Mouse (Mus musculus) midbrain, embryonic 11.5 days (tissue): Measurements from ENCODE around the gene Nfatc3. TPM values are rescaled to one million over a fixed set of nuclear protein-coding genes. Genes with fewer than 3 reads are reported as not detected.

ENCODE experiments used
- ATAC-seq: fragments of 200-750 bp; cut with Nextera tagmentation; 2 replicates; pipeline ENCODE4 v1.8.0; 2017; ENCODE audit warnings: moderate TSS enrichment, moderate library complexity; ENCODE audit not compliant: low FRiP score
- DNase-seq: peaks from one replicate; pipeline ENCODE4 v3.0.0; 2015; ENCODE audit warnings: low spot score; ENCODE audit errors: missing footprints
- H3K27ac ChIP-seq: fragments of 300-500 bp; sonication (generic); 2 replicates; pipeline ENCODE4 v1.5.1; 2014; ENCODE audit warnings: low read depth, low read length
- H3K27me3 ChIP-seq: fragments of 300-500 bp; sonication (generic); 2 replicates; pipeline ENCODE4 v1.6.1; 2014; ENCODE audit warnings: mild to moderate bottlenecking, low read length, moderate library complexity, mixed read lengths; ENCODE audit not compliant: control insufficient read depth, insufficient read depth
- H3K36me3 ChIP-seq: fragments of 300-500 bp; sonication (generic); 2 replicates; pipeline ENCODE4 v1.6.1; 2014; ENCODE audit warnings: mild to moderate bottlenecking, low read length, moderate library complexity, mixed read lengths; ENCODE audit not compliant: control insufficient read depth, insufficient read depth
- H3K4me1 ChIP-seq: fragments of 300-500 bp; sonication (generic); 2 replicates; pipeline ENCODE4 v1.6.1; 2014; ENCODE audit warnings: low read length; ENCODE audit not compliant: control insufficient read depth, insufficient read depth
- H3K4me2 ChIP-seq: fragments of 300-500 bp; sonication (generic); 2 replicates; pipeline ENCODE4 v1.6.1; 2014; ENCODE audit warnings: mild to moderate bottlenecking, moderate library complexity
- H3K4me3 ChIP-seq: fragments of 300-500 bp; sonication (generic); 2 replicates; pipeline ENCODE4 v1.5.1; 2014; ENCODE audit warnings: low read depth, low read length
- H3K9ac ChIP-seq: fragments of 300-500 bp; sonication (generic); 2 replicates; pipeline ENCODE4 v1.6.1; 2014; ENCODE audit warnings: low read length
- H3K9me3 ChIP-seq: fragments of 300-500 bp; sonication (generic); 2 replicates; pipeline ENCODE4 v1.6.1; 2016; ENCODE audit warnings: low read length; ENCODE audit not compliant: control insufficient read depth
- WGBS: fragments of 180-500 bp; shearing (Covaris S2); extraction: QIAGEN DNeasy Blood & Tissue Kit; methylation state at CpG from one replicate; pipeline ENCODE4 v1.1.7; 2014; 5-methylcytosine and 5-hydroxymethylcytosine counted together
- polyA plus RNA-seq: library from polyadenylated mRNA; unstranded; fragments of >200 nt; fragmentation: Nextera tagmentation; extraction: Ambion mirVana; gene quantifications from 2 replicates; pipeline ENCODE4 v1.2.1, GENCODE M21; 2014

The Nfatc3 gene
- polyA plus RNA-seq, 1 experiment from 2014 or later: 3.9 TPM

GRCm38 (mm10) chr8:106038721-106039120 is 19.9 kb upstream of the Nfatc3 start:
- Histone ChIP-seq H3K9me3 (no peaks in the 10 kb centered on the region), H3K27ac (no peak overlapping the region), H3K27me3 (no peaks in the 10 kb centered on the region), H3K4me2 (no peak overlapping the region), H3K4me3 (no peak overlapping the region), H3K4me1 (no peaks in the 10 kb centered on the region), H3K36me3 (no peaks in the 10 kb centered on the region), H3K9ac (no peak overlapping the region)
- DNase-seq (no peak), ATAC-seq (no peak)
- WGBS: 94% methylated on average over 10 of the region's 10 CpGs

- ATAC-seq (no peak), DNase-seq (no peak)
- Histone ChIP-seq H3K36me3 (no peaks in the 10 kb centered on the region), H3K4me2 (no peak overlapping the region), H3K4me1 (no peaks in the 10 kb centered on the region), H3K27me3 (no peaks in the 10 kb centered on the region), H3K4me3 (no peak overlapping the region), H3K9me3 (no peaks in the 10 kb centered on the region), H3K27ac (no peak overlapping the region), H3K9ac (no peak overlapping the region)
- 86% methylated on average over 4 of the region's 4 CpGs for WGBS
Measured at GRCm38 (mm10) chr8:106039605-106040004, 19.0 kb upstream of the Nfatc3 start.

GRCm38 (mm10) chr8:106040218-106040617 is 18.4 kb upstream of the Nfatc3 start:
- Histone ChIP-seq H3K36me3 (no peaks in the 10 kb centered on the region), H3K9ac (no peak overlapping the region), H3K4me2 (no peak overlapping the region), H3K9me3 (no peaks in the 10 kb centered on the region), H3K4me1 (no peaks in the 10 kb centered on the region), H3K27ac (no peak overlapping the region), H3K27me3 (no peaks in the 10 kb centered on the region), H3K4me3 (no peak overlapping the region)
- ATAC-seq (no peak), DNase-seq (no peak)
- WGBS: 84% methylated on average over 4 of the region's 4 CpGs

- Histone ChIP-seq H3K4me1 (no peaks in the 10 kb centered on the region), H3K9ac (no peak overlapping the region), H3K27ac (no peak overlapping the region), H3K4me2 (no peak overlapping the region), H3K36me3 (no peaks in the 10 kb centered on the region), H3K9me3 (no peaks in the 10 kb centered on the region), H3K4me3 (no peak overlapping the region), H3K27me3 (no peaks in the 10 kb centered on the region)
- no peak for DNase-seq
- WGBS: 85% methylated on average over 2 of the region's 2 CpGs
- no peak for ATAC-seq
Measured at GRCm38 (mm10) chr8:106043055-106043454, 15.6 kb upstream of the Nfatc3 start.

- no peaks in the 10 kb centered on the region for H3K4me1 ChIP-seq
- ATAC-seq (no peak), DNase-seq (no peak)
- H3K4me3 ChIP-seq: no peak overlapping the region
- no peaks in the 10 kb centered on the region for H3K9me3 ChIP-seq
- no peak overlapping the region for H3K9ac ChIP-seq
- no peak overlapping the region for H3K4me2 ChIP-seq
- H3K36me3 ChIP-seq: no peaks in the 10 kb centered on the region
- no peak overlapping the region for H3K27ac ChIP-seq
- 87% methylated on average over 3 of the region's 3 CpGs for WGBS
- no peaks in the 10 kb centered on the region for H3K27me3 ChIP-seq
Measured at GRCm38 (mm10) chr8:106044151-106044550, 14.5 kb upstream of the Nfatc3 start.

GRCm38 (mm10) chr8:106046872-106047559 is 11.6 kb upstream of the Nfatc3 start:
- WGBS: 97% methylated on average over 11 of the region's 11 CpGs
- H3K9me3 ChIP-seq: no peaks in the 10 kb centered on the region
- no peak overlapping the region for H3K9ac ChIP-seq
- no peaks in the 10 kb centered on the region for H3K4me1 ChIP-seq
- DNase-seq (no peak), ATAC-seq (no peak)
- no peaks in the 10 kb centered on the region for H3K36me3 ChIP-seq
- no peak overlapping the region for H3K4me2 ChIP-seq
- no peak overlapping the region for H3K4me3 ChIP-seq
- no peaks in the 10 kb centered on the region for H3K27me3 ChIP-seq
- no peak overlapping the region for H3K27ac ChIP-seq

- Histone ChIP-seq H3K36me3 (no peaks in the 10 kb centered on the region), H3K9ac (no peak overlapping the region), H3K27me3 (no peaks in the 10 kb centered on the region), H3K27ac (no peak overlapping the region), H3K4me2 (no peak overlapping the region), H3K4me3 (no peak overlapping the region), H3K4me1 (no peaks in the 10 kb centered on the region), H3K9me3 (no peaks in the 10 kb centered on the region)
- no peak for ATAC-seq
- WGBS: 84% methylated on average over 5 of the region's 5 CpGs
- no peak for DNase-seq
Measured at GRCm38 (mm10) chr8:106047854-106048630, 10.6 kb upstream of the Nfatc3 start.

- no peaks in the 10 kb centered on the region for H3K9me3 ChIP-seq
- H3K27me3 ChIP-seq: no peaks in the 10 kb centered on the region
- no peak overlapping the region for H3K4me2 ChIP-seq
- DNase-seq: no peak
- 86% methylated on average over 6 of the region's 6 CpGs for WGBS
- no peak for ATAC-seq
- H3K9ac ChIP-seq: no peak overlapping the region
- H3K27ac ChIP-seq: no peak overlapping the region
- H3K4me3 ChIP-seq: no peak overlapping the region
- H3K4me1 ChIP-seq: no peaks in the 10 kb centered on the region
- no peaks in the 10 kb centered on the region for H3K36me3 ChIP-seq
Measured at GRCm38 (mm10) chr8:106049840-106050239, 8.8 kb upstream of the Nfatc3 start.

- WGBS: 84% methylated on average over 3 of the region's 3 CpGs
- DNase-seq (no peak), ATAC-seq (no peak)
- Histone ChIP-seq H3K9ac (no peak overlapping the region), H3K27ac (no peak overlapping the region), H3K36me3 (no peaks in the 10 kb centered on the region), H3K4me3 (no peak overlapping the region), H3K27me3 (no peaks in the 10 kb centered on the region), H3K4me2 (no peak overlapping the region), H3K4me1 (no peaks in the 10 kb centered on the region), H3K9me3 (no peaks in the 10 kb centered on the region)
Measured at GRCm38 (mm10) chr8:106051068-106051467, 7.6 kb upstream of the Nfatc3 start.
